Mouse (Mus musculus) brain, embryonic 14.5 days (tissue): ENCODE measurements around the gene Mtnr1b.

Experiments used
- CTCF ChIP-seq: fragments of 200-500 bp; IDR thresholded peaks from 2 replicates; pipeline ENCODE4 v1.5.1; 2012; ENCODE audit warnings: inconsistent platforms, mild to moderate bottlenecking, moderate library complexity, borderline replicate concordance; ENCODE audit not compliant: insufficient read depth, insufficient read length; ENCODE audit errors: extremely low read depth
- POLR2A ChIP-seq: fragments of 200-500 bp; IDR thresholded peaks from 2 replicates; pipeline ENCODE4 v1.6.1; 2012; ENCODE audit warnings: mild to moderate bottlenecking, inconsistent platforms, borderline replicate concordance; ENCODE audit not compliant: poor library complexity, insufficient read depth, insufficient read length, severe bottlenecking; ENCODE audit errors: extremely low read depth

DNA sequence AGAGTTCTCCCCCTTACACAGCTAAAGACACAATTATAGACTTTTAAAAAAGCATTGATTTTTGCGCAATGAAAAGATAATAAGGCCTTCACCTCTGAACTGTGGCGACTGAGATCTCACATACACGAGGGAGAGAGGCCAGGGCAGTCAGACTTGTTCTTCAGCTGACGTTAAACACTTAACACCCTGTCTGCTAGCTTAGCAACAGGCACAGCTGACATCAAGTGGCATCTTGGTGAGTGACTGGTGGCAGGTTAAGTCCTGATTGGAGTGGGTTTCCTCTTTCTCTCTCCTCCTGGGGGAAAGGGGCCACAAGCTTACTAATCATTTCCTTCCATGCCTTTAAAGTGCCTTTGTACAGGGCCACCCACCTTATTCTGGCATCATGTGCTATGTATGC, 4.3 kb downstream of the Mtnr1b start:
- TF ChIP-seq CTCF (no peak), POLR2A (no peak)
